Mouse (Mus musculus): ENCODE results near the gene Efnb2.

GRCm38 (mm10) chr8:8623486-8623885 lies 37.6 kb downstream of the Efnb2 start:
- no peak for TF ChIP-seq CTCF (IDR thresholded peaks at IDR 0.05)
- TF ChIP-seq POLR2A (IDR thresholded peaks at IDR 0.05; ENCODE audit: insufficient read depth, low read depth, low read length) = peak; percentile 71; the same call in 1 of the 2 replicates
- TF ChIP-seq EP300 (IDR thresholded peaks at IDR 0.05; ENCODE audit: insufficient read depth, low read depth, low read length) = peak; percentile 81; the same call in 1 of the 2 replicates

Measured in heart, adult 2 months (tissue).